8 mouse cellular contexts compared by ENCODE assay signal in the genomic region with DNA sequence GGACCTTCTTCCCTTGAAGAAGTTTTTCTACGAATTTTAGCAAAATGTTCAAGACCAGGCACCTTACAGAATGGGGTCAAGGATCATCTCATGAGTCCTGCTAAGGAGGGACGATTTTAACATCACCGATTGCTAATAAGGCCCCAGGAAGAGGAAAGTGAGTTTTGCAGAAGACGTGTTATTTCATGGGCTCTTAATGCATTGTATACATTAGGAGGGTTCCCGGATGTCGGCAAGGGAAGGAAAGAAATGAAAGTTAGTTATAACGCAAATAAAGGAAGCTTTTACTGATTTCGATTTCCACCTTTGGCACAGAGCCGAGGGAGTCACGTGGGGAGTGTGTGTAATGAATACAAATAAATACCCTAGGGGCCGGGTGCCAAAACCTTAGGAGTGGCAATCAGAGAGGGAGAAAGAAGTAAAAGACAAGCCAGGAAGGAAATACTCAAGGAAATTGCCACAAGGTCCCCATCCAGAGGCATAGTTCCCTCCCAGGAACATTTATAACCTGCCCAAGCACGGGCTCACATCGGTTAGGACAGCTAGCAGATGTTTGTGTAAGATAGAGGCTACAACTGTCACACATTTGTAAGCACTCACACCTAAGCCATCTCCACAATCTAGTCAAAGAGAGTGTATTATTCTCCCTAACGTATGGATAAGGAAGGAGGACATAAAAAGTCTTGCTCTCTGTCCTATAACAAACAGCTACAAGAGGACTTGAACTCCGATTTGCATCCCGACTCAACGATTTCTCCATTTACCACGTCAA. TPM values are rescaled to one million over a fixed set of nuclear protein-coding genes. Genes with fewer than 3 reads are reported as not detected.
A peak's percentile ranks its signal among the peaks of the same experiment; 100 is the strongest.
DNase-seq lines count a peak whose midpoint lies in the region; ATAC-seq and TF ChIP-seq lines count a peak whose summit lies in the region.

No protein-coding gene starts in this region.

- no peak overlapping the region for H3K27ac ChIP-seq in left cerebral cortex, adult 2 months
- H3K27ac ChIP-seq in lung, postnatal 0 days (ENCODE audit: low read length), result no peak overlapping the region
- no peak overlapping the region for H3K27ac ChIP-seq in midbrain, embryonic 11.5 days (ENCODE audit: low read depth, low read length)
- H3K27ac ChIP-seq in heart, embryonic 10.5 days, result no peak overlapping the region

- H3K9me3 ChIP-seq in lung, postnatal 0 days (ENCODE audit: low read length), result no peaks in the 10 kb centered on the region
- H3K9me3 ChIP-seq in midbrain, embryonic 11.5 days (ENCODE audit: control insufficient read depth, low read length), result no peaks in the 10 kb centered on the region
- H3K9me3 ChIP-seq in heart, embryonic 10.5 days, result no peaks in the 10 kb centered on the region

- peak overlapping the region; percentile 41 for H3K4me2 ChIP-seq in lung, postnatal 0 days (replicated peaks; ENCODE audit: low read depth, low read length)
- no peak overlapping the region for H3K4me2 ChIP-seq in midbrain, embryonic 11.5 days

- DNase-seq in adrenal gland, adult 2 months, result peak; percentile 10
- no peak for DNase-seq in adrenal gland, adult 8-10 months
- DNase-seq in left cerebral cortex, adult 2 months (ENCODE audit: extremely low spot score in 1 of 2, low spot score in 2 of 2), result peak; percentile 10 to 12
- DNase-seq in left cerebral cortex, adult 11 months (ENCODE audit: low spot score), result no peak
- peak; percentile 28 to 39 for DNase-seq in kidney, adult 8-10 months
- DNase-seq in lung, postnatal 0 days (ENCODE audit: low spot score), result peak; percentile 81
- DNase-seq in midbrain, embryonic 11.5 days (ENCODE audit: low spot score, missing footprints), result no peak
- no peak for DNase-seq in heart, embryonic 10.5 days (ENCODE audit: low spot score)

- TF ChIP-seq EP300 in lung, postnatal 0 days (IDR thresholded peaks at IDR 0.05), result peak; percentile 78

- no peaks in the 10 kb centered on the region for H3K27me3 ChIP-seq in lung, postnatal 0 days (replicated peaks; ENCODE audit: insufficient read depth, low read length)
- no peaks in the 10 kb centered on the region for H3K27me3 ChIP-seq in midbrain, embryonic 11.5 days (ENCODE audit: control insufficient read depth, insufficient read depth, low read length)
- H3K27me3 ChIP-seq in heart, embryonic 10.5 days (ENCODE audit: insufficient read depth, poor library complexity, severe bottlenecking), result no peaks in the 10 kb centered on the region

- no peaks in the 10 kb centered on the region for H3K36me3 ChIP-seq in lung, postnatal 0 days (ENCODE audit: insufficient read depth, low read length)
- H3K36me3 ChIP-seq in midbrain, embryonic 11.5 days (ENCODE audit: control insufficient read depth, insufficient read depth, low read length), result no peaks in the 10 kb centered on the region
- H3K36me3 ChIP-seq in heart, embryonic 10.5 days, result no peaks in the 10 kb centered on the region

- peaks cover 13% of the 10 kb centered on the region; the same call in 1 of the 2 replicates for H3K4me1 ChIP-seq in lung, postnatal 0 days (ENCODE audit: insufficient read depth, low read depth, low read length)
- no peaks in the 10 kb centered on the region for H3K4me1 ChIP-seq in midbrain, embryonic 11.5 days (ENCODE audit: control insufficient read depth, insufficient read depth, low read length)
- H3K4me1 ChIP-seq in heart, embryonic 10.5 days, result peaks cover 1% of the 10 kb centered on the region; the same call in 1 of the 2 replicates

- TF ChIP-seq CTCF in left cerebral cortex, adult 2 months (IDR thresholded peaks at IDR 0.05), result no peak
- no peak for TF ChIP-seq CTCF in lung, postnatal 0 days (IDR thresholded peaks at IDR 0.05)

- no peak overlapping the region for H3K9ac ChIP-seq in lung, postnatal 0 days (replicated peaks; ENCODE audit: low read depth)
- H3K9ac ChIP-seq in midbrain, embryonic 11.5 days (ENCODE audit: low read length), result no peak overlapping the region

- no peak overlapping the region for H3K4me3 ChIP-seq in left cerebral cortex, adult 2 months
- H3K4me3 ChIP-seq in lung, postnatal 0 days (ENCODE audit: low read depth, low read length), result no peak overlapping the region
- H3K4me3 ChIP-seq in midbrain, embryonic 11.5 days (ENCODE audit: low read depth, low read length), result no peak overlapping the region
- no peak overlapping the region for H3K4me3 ChIP-seq in heart, embryonic 10.5 days

- intact Hi-C loops in left cerebral cortex, adult 2 months (cut with DNase I), result no loop called here

- WGBS in lung, postnatal 0 days, result 19% methylated on average over 18 of the region's 18 CpGs
- 90% methylated on average over 18 of the region's 18 CpGs for WGBS in midbrain, embryonic 11.5 days
- WGBS in heart, embryonic 10.5 days, result 78% methylated on average over 18 of the region's 18 CpGs

- ATAC-seq in lung, postnatal 0 days, result peak; percentile 56
- no peak for ATAC-seq in midbrain, embryonic 11.5 days (ENCODE audit: low FRiP score)

RNA-seq across cellular contexts. Expression of gene Vldlr, which starts 35.7 kb away (rescaled TPM):
- 10 to 100 TPM; 18.5 to 35.4 TPM for total RNA-seq in adrenal gland, adult 2 months (2021)
- polyA plus RNA-seq in adrenal gland, adult 2 months (2012; rRNA removed), result 38.0 and 41.0 TPM in 2 replicates
- total RNA-seq in adrenal gland, adult 8-10 months (2022), result 10 to 100 TPM; 20.9 to 27.3 (median 21.9) TPM
- total RNA-seq in left cerebral cortex, adult 2 months (2021), result 10 to 100 TPM; 55.9 to 59.0 TPM
- polyA plus RNA-seq in lung, postnatal 0 days (2015; fragmentation: Nextera tagmentation; extraction: Ambion mirVana), result 56.6 and 57.8 TPM in 2 replicates
- polyA plus RNA-seq in midbrain, embryonic 11.5 days (2014; fragmentation: Nextera tagmentation; extraction: Ambion mirVana), result 10.5 and 11.3 TPM in 2 replicates
- 8.9 and 11.6 TPM in 2 replicates for polyA plus RNA-seq in heart, embryonic 10.5 days (2016; fragmentation: Nextera tagmentation; extraction: Ambion mirVana)

Comparison
In these comparisons a context has a peak if more than half of its experiments do, and no peak if none do; other contexts are left out.
1. DNase-seq: peak in adrenal gland, adult 2 months (single experiment), left cerebral cortex, adult 2 months (2 of 2), kidney, adult 8-10 months (2 of 2) and lung, postnatal 0 days (single experiment); none in adrenal gland, adult 8-10 months (single experiment), left cerebral cortex, adult 11 months (single experiment), midbrain, embryonic 11.5 days (single experiment) and heart, embryonic 10.5 days (single experiment).